Mouse (Mus musculus) heart, postnatal 14 days (tissue): ENCODE data around the gene Olfr812. TPM values are rescaled to one million over a fixed set of nuclear protein-coding genes. Genes with fewer than 3 reads are reported as not detected.
"Not testable (repeated sequence)": the region's sequence is repeated elsewhere in the genome, so short reads cannot be mapped to it uniquely, and the experiment has no call there.

Source experiments
- DNase-seq, 2 experiments: peaks; one replicate each; pipeline ENCODE4 v3.0.0; 2021 to 2022
- intact Hi-C: fragments of 180-260 bp; cut with DNase I; formaldehyde crosslinking; loops from one replicate; pipeline ENCODE4 v1.15.1; 2025
- long read RNA-seq, 2 experiments: library from polyadenylated mRNA; stranded (forward); transcript quantifications; one replicate each; pipeline ENCODE4 v2.0.0; 2021
- total RNA-seq, 2 experiments: library from RNA; stranded (reverse); gene quantifications; 2 replicates each; pipeline ENCODE4 v1.2.3; 2021

Gene Olfr812
- not detected for total RNA-seq
- long read RNA-seq, experiment 1: 0 reads
- long read RNA-seq, experiment 2: 0 reads

DNA sequence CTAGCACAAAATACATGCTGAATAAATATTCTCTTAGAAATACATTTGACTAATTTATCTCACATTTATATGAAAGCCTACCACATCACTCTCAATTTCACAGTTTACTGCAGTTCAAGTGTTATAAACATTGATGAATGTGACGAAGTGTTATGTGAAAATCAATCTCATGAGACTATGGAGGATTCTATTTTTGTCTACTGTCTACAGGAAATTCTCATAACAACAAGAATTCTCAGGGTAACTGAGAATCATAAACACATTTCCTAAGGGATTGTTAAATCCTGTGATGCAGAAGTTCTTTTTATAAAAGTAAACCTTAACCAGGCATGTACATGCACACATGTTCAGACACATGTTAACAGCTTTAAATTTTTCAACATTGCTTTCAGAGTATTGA lies at the start of gene Olfr812:
Gene Olfr812 (minus strand): TSS at position 101 of the 400 bp plus-strand sequence.
- intact Hi-C loops: no loop called here
- no peak for DNase-seq

DNA sequence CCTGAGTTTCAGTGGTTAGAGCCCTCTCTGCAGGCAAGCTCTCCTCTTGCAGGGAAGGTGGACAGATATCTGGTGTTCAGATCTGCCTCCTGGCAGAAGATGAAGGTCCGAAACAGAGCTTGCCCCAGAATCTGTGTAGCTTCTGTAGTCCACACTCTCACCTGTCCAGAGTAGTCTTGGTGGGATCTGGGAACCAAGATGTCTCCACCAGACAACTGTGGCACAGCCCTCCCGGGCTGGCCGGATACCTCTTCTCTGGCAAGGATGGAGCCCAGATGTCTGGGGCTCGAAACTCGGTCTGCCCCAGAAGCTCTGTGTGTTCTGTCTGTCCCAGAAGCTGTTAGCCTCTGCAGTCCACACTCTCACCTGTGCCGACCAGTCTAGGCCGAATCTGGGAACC lies 40.0 kb upstream of the Olfr812 start:
- intact Hi-C loops: no loop called here
- DNase-seq: no peak

DNA sequence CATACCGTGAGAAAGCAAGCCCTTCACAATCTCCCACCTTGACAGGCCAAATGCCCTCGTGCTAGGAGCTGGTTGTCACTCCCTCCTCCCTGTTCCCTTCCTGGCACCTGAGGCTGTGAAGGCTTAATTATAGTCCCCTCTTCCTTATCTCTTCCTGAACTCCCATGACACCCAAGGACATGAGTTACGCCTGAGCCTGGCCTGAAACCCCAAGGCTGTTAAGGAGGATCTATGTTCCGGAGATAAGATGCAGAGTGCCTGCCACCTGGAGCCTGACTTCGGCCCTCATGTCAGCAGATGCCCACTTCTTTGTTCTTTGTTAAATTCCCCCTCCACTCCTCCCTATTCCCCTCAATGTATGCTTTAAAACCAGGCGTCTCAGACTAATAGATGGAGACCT lies 39.6 kb upstream of the Olfr812 start:
- intact Hi-C loops: not testable (repeated sequence)

DNA sequence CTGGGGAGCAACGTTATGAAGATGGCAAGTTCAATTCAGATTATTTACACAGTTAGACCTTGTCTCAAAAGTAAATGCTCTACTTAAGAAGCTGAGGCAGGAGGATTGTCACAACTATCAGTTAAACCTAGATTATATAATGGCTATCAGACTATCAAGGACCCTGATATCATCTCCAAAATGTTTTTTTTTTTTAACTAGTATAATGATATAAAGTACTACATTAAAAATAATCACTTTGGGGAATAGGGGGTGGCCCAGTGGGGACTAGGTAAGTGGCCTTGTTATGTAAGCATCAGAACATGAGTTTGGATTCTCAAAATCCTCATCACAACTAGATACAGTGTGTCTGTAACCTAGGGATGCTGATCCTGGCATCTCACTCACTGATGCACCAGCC lies 33.9 kb upstream of the Olfr812 start, which contains the start of gene Olfr814:
Gene Olfr814 (minus strand): TSS at position 101 of the 400 bp plus-strand sequence.
- intact Hi-C loops, DNase-seq: not testable (repeated sequence)

More for the DNA sequence above, 39.6 kb upstream of the Olfr812 start:
- DNase-seq: not testable (repeated sequence)

DNA sequence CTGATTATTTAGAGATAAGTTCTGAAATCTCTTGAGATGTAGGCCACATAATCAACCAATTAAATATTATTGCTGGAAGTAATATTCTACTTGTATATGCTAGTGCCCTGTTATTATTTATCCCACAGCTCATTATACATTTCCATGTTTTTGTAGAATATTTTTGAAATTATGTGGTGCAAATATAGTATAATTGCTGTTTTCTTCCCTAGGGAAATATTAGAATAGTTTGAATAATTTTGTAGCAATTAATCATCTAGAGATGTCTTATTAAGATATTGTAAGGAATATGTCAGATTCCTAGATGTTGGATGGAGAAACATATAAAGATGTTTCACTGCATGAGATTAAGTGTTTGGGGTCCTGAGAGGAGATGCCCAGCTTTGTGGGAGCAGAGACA lies 9.2 kb upstream of the Olfr812 start, which contains the start of gene Olfr813:
Gene Olfr813 (plus strand): TSS at position 301 of the 400 bp plus-strand sequence.
- intact Hi-C loops: no loop called here
- DNase-seq: no peak

DNA sequence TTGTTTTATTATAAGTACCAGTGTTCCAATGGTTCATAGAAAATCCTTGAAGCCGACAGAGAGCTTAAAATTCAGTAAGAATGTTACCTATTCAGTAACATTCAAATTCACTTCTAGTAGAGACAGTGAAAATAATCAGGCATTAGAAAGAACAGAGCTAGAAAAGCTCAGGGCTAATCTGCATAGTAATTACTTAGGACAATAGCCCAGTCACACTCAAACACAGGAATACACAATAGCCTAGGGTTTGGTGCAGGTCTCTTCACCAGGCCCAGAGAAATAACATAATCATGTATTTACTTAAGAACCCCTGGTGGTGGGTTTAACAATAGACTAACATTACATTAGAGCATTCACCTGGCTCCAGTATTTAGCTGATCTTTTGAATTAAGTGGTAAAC lies 1.4 kb upstream of the Olfr812 start:
- DNase-seq: no peak

DNA sequence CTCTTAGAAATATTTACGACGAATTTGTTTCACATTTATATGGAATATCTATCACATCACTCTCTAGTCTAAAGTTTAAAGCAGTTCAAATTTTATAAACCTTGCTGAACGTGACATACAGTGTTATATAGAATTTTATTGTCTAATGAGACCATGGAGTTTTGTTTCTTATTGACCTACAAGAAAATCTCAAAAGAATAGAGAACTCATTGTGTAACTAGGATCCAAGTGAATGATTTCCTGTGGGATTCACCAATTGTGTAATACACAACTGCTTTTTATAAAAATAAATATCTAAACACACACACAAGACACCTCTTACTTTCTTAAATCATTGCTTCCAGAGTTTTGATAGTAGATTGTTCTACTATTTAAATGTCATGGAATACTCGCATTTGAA lies 41.6 kb downstream of the Olfr812 start, which contains the start of gene Olfr811:
Gene Olfr811 (minus strand): TSS at position 101 of the 400 bp plus-strand sequence.
- intact Hi-C loops: no loop called here
- no peak for DNase-seq

More for the DNA sequence above, 1.4 kb upstream of the Olfr812 start:
- intact Hi-C loops: no loop called here

GRCm38 (mm10) chr10:129794817-129795216 lies 51.1 kb downstream of the Olfr812 start, which contains the start of gene Olfr810:
Gene Olfr810 (minus strand): TSS chr10:129794917.
- no peak for DNase-seq
- intact Hi-C loops: no loop called here

Other genes with a start within 250 kb of the Olfr812 start
- not detected for gene Olfr796, start 233.5 kb downstream of the Olfr812 start, total RNA-seq
- not detected for gene Olfr798, start 218.2 kb downstream of the Olfr812 start, total RNA-seq
- gene Olfr799, start 208.6 kb downstream of the Olfr812 start, total RNA-seq: not detected
- gene Olfr800, start 188.4 kb downstream of the Olfr812 start, total RNA-seq: not detected
- gene Olfr801, start 172.2 kb downstream of the Olfr812 start, total RNA-seq: not detected
- not detected for gene Olfr802, start 157.9 kb downstream of the Olfr812 start, total RNA-seq
- gene Olfr803, start 151.8 kb downstream of the Olfr812 start, total RNA-seq: not detected
- gene Olfr804, start 142.9 kb downstream of the Olfr812 start, total RNA-seq: not detected
- not detected for gene Olfr805, start 116.7 kb downstream of the Olfr812 start, total RNA-seq
- not detected for gene Olfr806, start 104.2 kb downstream of the Olfr812 start, total RNA-seq
- not detected for gene Olfr807, start 88.3 kb downstream of the Olfr812 start, total RNA-seq
- gene Olfr808, start 80.6 kb downstream of the Olfr812 start, total RNA-seq: not detected
- not detected for gene Olfr809, start 71.5 kb downstream of the Olfr812 start, total RNA-seq
- gene Olfr810, start 51.2 kb downstream of the Olfr812 start, total RNA-seq: not detected
- gene Olfr811, start 41.7 kb downstream of the Olfr812 start, total RNA-seq: not detected
- not detected for gene Olfr813, start 9.3 kb upstream of the Olfr812 start, total RNA-seq
- gene Olfr814, start 33.8 kb upstream of the Olfr812 start, total RNA-seq: not detected
- not detected for gene Olfr815, start 59.8 kb upstream of the Olfr812 start, total RNA-seq
- gene Olfr816, start 69.5 kb upstream of the Olfr812 start, total RNA-seq: not detected
- not detected for gene Olfr818, start 103.0 kb upstream of the Olfr812 start, total RNA-seq
- not detected for gene Olfr819, start 121.2 kb upstream of the Olfr812 start, total RNA-seq
- gene Olfr247, start 130.0 kb upstream of the Olfr812 start, total RNA-seq: not detected
- gene Gm10310, start 139.0 kb upstream of the Olfr812 start, total RNA-seq: not detected
- gene Olfr820, start 166.5 kb upstream of the Olfr812 start, total RNA-seq: not detected
- not detected for gene Olfr821, start 184.3 kb upstream of the Olfr812 start, total RNA-seq
- gene Olfr822, start 225.1 kb upstream of the Olfr812 start, total RNA-seq: not detected